Mouse (Mus musculus) embryo, embryonic 9.5 days (tissue): ENCODE results near the gene Msrb2.

Experiments
- DNase-seq: peaks from one replicate; pipeline ENCODE4 v3.0.0-alpha.2; 2017; ENCODE audit errors: extremely low spot score

Gene Msrb2

GRCm38 (mm10) chr2:19390411-19391143 is 19.3 kb downstream of the Msrb2 start:
- DNase-seq = no peak

- no peak for DNase-seq
Observed at GRCm38 (mm10) chr2:19391649-19392048, 20.4 kb downstream of the Msrb2 start.

- DNase-seq = no peak
Observed at GRCm38 (mm10) chr2:19392793-19393192, 21.6 kb downstream of the Msrb2 start.

- DNase-seq = no peak
Observed at GRCm38 (mm10) chr2:19405409-19405808, 34.2 kb downstream of the Msrb2 start.

GRCm38 (mm10) chr2:19406531-19406930 is 35.3 kb downstream of the Msrb2 start:
- no peak for DNase-seq

- peak; percentile 71 for DNase-seq
Observed at GRCm38 (mm10) chr2:19414222-19414965, 43.2 kb downstream of the Msrb2 start.

- DNase-seq = peak; percentile 82
Observed at GRCm38 (mm10) chr2:19415063-19415521, 43.9 kb downstream of the Msrb2 start.

GRCm38 (mm10) chr2:19416066-19416465 is 44.8 kb downstream of the Msrb2 start:
- no peak for DNase-seq

GRCm38 (mm10) chr2:19419686-19420345 is 48.6 kb downstream of the Msrb2 start:
- no peak for DNase-seq

- no peak for DNase-seq
Observed at GRCm38 (mm10) chr2:19422226-19422625, 51.0 kb downstream of the Msrb2 start.

GRCm38 (mm10) chr2:19423086-19423485 is 51.8 kb downstream of the Msrb2 start:
- no peak for DNase-seq

- DNase-seq = peak; percentile 68
Observed at GRCm38 (mm10) chr2:19429031-19429430, 57.8 kb downstream of the Msrb2 start.

GRCm38 (mm10) chr2:19429691-19430690 is 58.8 kb downstream of the Msrb2 start:
- peak; percentile 20 for DNase-seq

GRCm38 (mm10) chr2:19430746-19431145 is 59.5 kb downstream of the Msrb2 start:
- DNase-seq = peak; percentile 28

- no peak for DNase-seq
Observed at GRCm38 (mm10) chr2:19431186-19431585, 59.9 kb downstream of the Msrb2 start.

- peak; percentile 12 for DNase-seq
Observed at GRCm38 (mm10) chr2:19431614-19432323, 60.5 kb downstream of the Msrb2 start.

- DNase-seq = no peak
Observed at GRCm38 (mm10) chr2:19444346-19444745, 73.1 kb downstream of the Msrb2 start.
